Mouse (Mus musculus) hindbrain, embryonic 10.5 days (tissue): ENCODE measurements around the gene Nnat. TPM values are rescaled to one million over a fixed set of nuclear protein-coding genes. Genes with fewer than 3 reads are reported as not detected.

ENCODE experiments used
- DNase-seq: peaks from one replicate; pipeline ENCODE4 v3.0.0-alpha.2; 2017; ENCODE audit warnings: low spot score
- H3K27ac ChIP-seq: fragments of 300-500 bp; sonication (generic); 2 replicates; pipeline ENCODE4 v1.5.1; 2016; ENCODE audit warnings: mild to moderate bottlenecking, moderate library complexity
- H3K27me3 ChIP-seq: fragments of 300-500 bp; sonication (generic); 2 replicates; pipeline ENCODE4 v1.6.1; 2016; ENCODE audit warnings: mild to moderate bottlenecking; ENCODE audit not compliant: poor library complexity, insufficient read depth, severe bottlenecking
- H3K36me3 ChIP-seq: fragments of 300-500 bp; sonication (generic); 2 replicates; pipeline ENCODE4 v1.6.1; 2016; ENCODE audit warnings: mild to moderate bottlenecking, moderate library complexity
- H3K4me1 ChIP-seq: fragments of 300-500 bp; sonication (generic); replicated peaks from 2 replicates; pipeline ENCODE4 v1.6.1; 2016; ENCODE audit warnings: mild to moderate bottlenecking
- H3K4me3 ChIP-seq: fragments of 300-500 bp; sonication (generic); 2 replicates; pipeline ENCODE4 v1.5.1; 2016; ENCODE audit warnings: mild to moderate bottlenecking, moderate library complexity
- H3K9me3 ChIP-seq: fragments of 300-500 bp; sonication (generic); 2 replicates; pipeline ENCODE4 v1.6.1; 2016; ENCODE audit warnings: mild to moderate bottlenecking, moderate library complexity
- WGBS: fragments of 180-500 bp; shearing (Covaris S2); methylation state at CpG from one replicate; pipeline ENCODE4 v1.1.7; 2016; 5-methylcytosine and 5-hydroxymethylcytosine counted together
- polyA plus RNA-seq: library from polyadenylated mRNA; unstranded; fragments of >200 nt; fragmentation: Nextera tagmentation; extraction: Ambion mirVana; gene quantifications from 2 replicates; pipeline ENCODE4 v1.2.1, GENCODE M21; 2016

Gene Nnat
- polyA plus RNA-seq, 1 experiment from 2014 or later: 2,739 TPM

DNA sequence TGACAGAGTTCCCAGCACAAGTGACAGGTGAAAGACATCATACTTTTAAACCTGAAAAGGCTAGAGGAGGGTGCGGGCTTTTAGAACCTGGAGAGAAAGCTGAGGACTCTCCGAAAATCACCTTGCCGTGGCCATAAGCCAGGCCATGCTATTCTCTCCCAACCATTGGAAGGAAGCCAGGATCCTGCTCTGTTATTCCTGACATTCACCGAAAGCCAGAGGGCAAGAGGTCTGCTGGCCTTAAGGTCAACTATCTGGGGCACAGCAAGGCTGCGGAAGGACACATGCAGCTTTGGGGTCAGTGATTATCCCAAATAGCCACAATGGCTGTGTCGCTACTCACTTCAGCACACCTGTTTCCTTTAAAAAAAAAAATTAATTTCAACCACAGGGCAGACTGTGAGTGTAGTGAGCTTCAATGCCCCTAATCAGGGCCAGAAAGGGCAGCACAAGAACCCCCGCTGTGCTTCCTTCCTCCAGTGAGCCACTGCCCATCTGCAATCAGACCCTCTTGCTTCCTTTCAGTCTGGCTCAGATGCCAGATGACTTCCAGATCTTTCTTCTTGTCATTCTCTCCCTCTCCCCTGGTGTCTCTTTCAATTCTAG lies 23.3 kb upstream of the Nnat start:
- Histone ChIP-seq H3K27ac (peak overlapping the region; percentile 72), H3K27me3 (peaks cover 44% of the 10 kb centered on the region), H3K4me1 (peaks cover 80% of the 10 kb centered on the region), H3K9me3 (no peaks in the 10 kb centered on the region), H3K36me3 (no peaks in the 10 kb centered on the region), H3K4me3 (no peak overlapping the region)
- peak; percentile 53 for DNase-seq
- 48% methylated on average over 7 of the region's 7 CpGs for WGBS

GRCm38 (mm10) chr2:157537118-157537517 lies 22.8 kb upstream of the Nnat start:
- Histone ChIP-seq H3K4me1 (peaks cover 80% of the 10 kb centered on the region), H3K27ac (peak overlapping the region; percentile 72), H3K27me3 (peaks cover 45% of the 10 kb centered on the region), H3K36me3 (no peaks in the 10 kb centered on the region), H3K9me3 (no peaks in the 10 kb centered on the region), H3K4me3 (no peak overlapping the region)
- 37% methylated on average over 7 of the region's 7 CpGs for WGBS
- no peak for DNase-seq

DNA sequence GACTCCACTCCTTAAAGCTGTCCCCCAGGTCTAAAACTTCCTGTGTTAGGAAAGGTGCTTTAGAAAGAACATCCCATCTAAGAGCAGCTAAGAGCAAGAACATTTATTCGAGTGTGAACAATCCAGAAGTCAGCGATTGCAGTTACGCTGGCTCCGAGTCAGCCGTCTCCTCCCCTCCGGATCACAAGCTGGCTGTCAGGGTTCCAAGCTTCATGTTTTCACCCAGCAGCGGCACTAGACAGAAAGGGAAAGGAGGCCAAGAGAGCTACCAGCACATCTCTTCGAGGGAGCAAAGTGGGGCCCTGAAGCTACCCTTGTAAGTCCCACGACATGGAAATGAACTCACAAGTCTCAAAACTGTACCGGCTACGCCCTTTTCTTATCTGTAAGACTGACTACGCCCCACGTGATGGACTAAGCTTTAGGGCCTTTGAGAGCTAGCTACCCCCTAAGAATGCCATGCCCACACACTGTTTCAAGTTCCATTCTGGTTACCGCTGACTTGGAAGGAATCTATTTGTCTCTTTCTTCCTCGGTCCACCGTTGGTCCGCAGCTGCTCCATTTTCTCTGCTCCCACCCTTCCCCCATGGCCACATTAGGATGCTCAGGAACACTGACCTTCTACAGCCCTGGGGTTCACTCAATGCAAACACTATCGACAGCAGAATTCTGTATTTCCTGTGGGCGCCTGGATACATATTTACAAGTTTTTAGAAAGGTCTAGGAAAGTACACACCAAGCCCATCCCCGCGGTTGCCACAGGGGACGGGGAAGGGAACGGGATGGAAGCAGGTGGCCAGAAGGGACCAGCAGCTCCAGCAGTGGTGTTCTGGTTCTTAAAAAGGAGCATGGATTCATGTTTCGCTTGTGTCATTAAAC lies 19.6 kb upstream of the Nnat start:
- 0 out of 2 replicates have a peak overlapping the region, but pooled peaks have one; percentile 7 for H3K4me3 ChIP-seq
- peaks cover 83% of the 10 kb centered on the region for H3K4me1 ChIP-seq
- DNase-seq: no peak

GRCm38 (mm10) chr2:157540953-157541569 lies 18.8 kb upstream of the Nnat start:
- no peak for DNase-seq
- Histone ChIP-seq H3K27ac (peak overlapping the region; percentile 81), H3K4me1 (peaks cover 88% of the 10 kb centered on the region), H3K9me3 (no peaks in the 10 kb centered on the region), H3K36me3 (peaks cover 8% of the 10 kb centered on the region), H3K4me3 (0 out of 2 replicates have a peak overlapping the region, but pooled peaks have one; percentile 7), H3K27me3 (peaks cover 46% of the 10 kb centered on the region)
- WGBS: 43% methylated on average over 9 of the region's 9 CpGs

More for the DNA sequence above, 19.6 kb upstream of the Nnat start:
- Histone ChIP-seq H3K27me3 (peaks cover 43% of the 10 kb centered on the region), H3K27ac (peak overlapping the region; percentile 81), H3K36me3 (peaks cover 8% of the 10 kb centered on the region), H3K9me3 (no peaks in the 10 kb centered on the region)
- 67% methylated on average over 24 of the region's 24 CpGs for WGBS

GRCm38 (mm10) chr2:157541631-157542030 lies 18.2 kb upstream of the Nnat start:
- H3K4me1 ChIP-seq: peaks cover 88% of the 10 kb centered on the region
- H3K9me3 ChIP-seq: no peaks in the 10 kb centered on the region
- peaks cover 48% of the 10 kb centered on the region for H3K27me3 ChIP-seq
- peaks cover 14% of the 10 kb centered on the region for H3K36me3 ChIP-seq
- no peak for DNase-seq
- H3K4me3 ChIP-seq: no peak overlapping the region; the same call in 1 of the 2 replicates
- H3K27ac ChIP-seq: peak overlapping the region; percentile 81
- whole genome bisulfite sequencing: 52% methylated on average over 8 of the region's 8 CpGs

DNA sequence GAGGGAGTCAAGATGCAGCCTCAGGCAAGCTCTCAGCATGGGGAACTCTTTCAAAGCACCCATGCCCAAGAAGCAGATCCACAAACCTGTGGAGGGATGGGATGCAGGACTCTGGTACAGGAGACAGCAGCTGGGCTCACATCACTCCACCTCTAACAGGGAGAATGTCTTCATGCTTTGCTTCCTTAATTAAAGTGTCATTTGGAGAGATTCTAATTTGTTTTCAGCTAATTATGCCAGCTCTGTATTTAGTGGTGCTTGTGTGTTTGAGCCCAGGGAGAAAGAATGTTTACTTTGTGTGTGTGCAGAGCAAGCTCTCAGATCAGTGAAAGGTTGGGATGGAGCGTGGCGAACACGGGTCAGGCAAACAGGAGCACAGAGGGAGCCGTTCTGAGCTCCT lies 17.5 kb upstream of the Nnat start:
- H3K4me3 ChIP-seq: no peak overlapping the region
- peak overlapping the region; percentile 81 for H3K27ac ChIP-seq
- 69% methylated on average over 4 of the region's 4 CpGs for WGBS
- H3K27me3 ChIP-seq: peaks cover 50% of the 10 kb centered on the region
- H3K4me1 ChIP-seq: peaks cover 88% of the 10 kb centered on the region
- no peaks in the 10 kb centered on the region for H3K9me3 ChIP-seq
- DNase-seq: no peak
- H3K36me3 ChIP-seq: peaks cover 20% of the 10 kb centered on the region

DNA sequence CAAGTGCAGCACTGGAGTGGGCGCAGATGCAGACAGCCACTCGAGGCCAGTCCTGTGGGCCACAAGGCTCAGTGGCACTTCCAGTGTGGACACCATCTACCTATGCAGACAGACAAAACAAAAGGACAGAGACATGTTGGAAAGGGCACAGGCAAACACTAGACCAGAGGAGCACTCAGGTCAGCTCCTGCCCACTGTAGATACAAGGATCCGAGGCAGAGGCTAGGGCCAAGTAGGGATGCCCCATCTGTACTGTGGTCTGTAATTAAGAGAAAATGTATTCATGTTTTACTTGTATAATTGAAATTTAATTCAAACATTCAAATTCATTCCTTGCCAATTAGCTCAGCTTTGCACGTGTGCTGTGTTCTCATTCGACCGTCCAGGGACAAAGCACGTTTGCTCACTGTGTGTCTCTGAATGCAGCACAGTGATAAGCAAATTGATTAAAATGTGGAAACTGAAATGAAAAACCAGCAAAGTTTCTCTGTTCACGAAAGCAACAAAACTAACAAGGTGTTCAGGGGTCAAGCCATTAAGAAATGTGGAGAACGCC lies 15.5 kb upstream of the Nnat start:
- H3K9me3 ChIP-seq: no peaks in the 10 kb centered on the region
- no peak for DNase-seq
- peaks cover 90% of the 10 kb centered on the region for H3K4me1 ChIP-seq
- H3K4me3 ChIP-seq: no peak overlapping the region
- H3K27ac ChIP-seq: peak overlapping the region; percentile 64
- H3K27me3 ChIP-seq: peaks cover 34% of the 10 kb centered on the region
- WGBS: 85% methylated on average over 9 of the region's 9 CpGs
- H3K36me3 ChIP-seq: peaks cover 31% of the 10 kb centered on the region

DNA sequence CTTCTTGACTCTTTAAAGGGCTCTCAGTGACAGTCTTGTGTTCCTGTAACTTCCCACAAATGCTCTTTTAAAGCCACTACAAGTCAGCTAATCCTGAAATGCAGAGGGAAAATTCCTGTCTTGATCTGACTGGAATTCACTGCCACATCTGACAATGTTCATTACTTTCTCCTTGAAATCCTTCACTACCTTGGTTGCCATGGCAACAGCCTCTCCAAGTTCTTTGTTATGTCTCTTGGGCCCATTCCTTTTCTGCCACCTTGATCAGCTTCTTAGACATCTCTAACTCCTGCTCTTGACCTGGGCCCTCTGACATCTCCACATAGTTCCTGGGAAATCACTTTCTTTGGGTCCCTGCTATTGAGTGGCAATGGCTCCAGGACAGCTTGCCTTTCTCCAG lies 13.2 kb upstream of the Nnat start:
- no peak for DNase-seq
- peaks cover 36% of the 10 kb centered on the region for H3K27me3 ChIP-seq
- no peaks in the 10 kb centered on the region for H3K9me3 ChIP-seq
- no peak overlapping the region; the same call in 1 of the 2 replicates for H3K27ac ChIP-seq
- H3K4me3 ChIP-seq: no peak overlapping the region
- H3K36me3 ChIP-seq: peaks cover 36% of the 10 kb centered on the region
- H3K4me1 ChIP-seq: peaks cover 69% of the 10 kb centered on the region

DNA sequence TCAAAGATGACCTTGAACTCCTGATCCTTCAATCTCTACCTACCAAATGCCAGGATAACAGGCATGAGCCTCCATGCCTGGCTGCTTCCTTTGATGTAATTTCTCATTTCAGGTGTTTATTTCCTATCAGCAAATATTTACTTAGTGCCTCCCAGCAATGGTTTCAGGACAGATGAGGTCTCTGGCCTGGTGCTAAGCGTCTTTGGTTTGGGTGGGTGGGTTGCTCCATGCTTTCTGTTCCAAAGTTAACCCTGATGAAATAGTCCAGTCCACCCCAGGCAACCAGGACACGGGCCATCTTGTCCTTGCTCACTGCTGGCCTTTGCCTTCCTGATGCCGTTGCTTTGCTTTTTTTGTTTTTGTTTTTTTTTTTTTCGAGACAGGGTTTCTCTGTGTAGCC lies 9.6 kb upstream of the Nnat start:
- H3K27me3 ChIP-seq: peaks cover 25% of the 10 kb centered on the region
- no peak for DNase-seq
- H3K4me3 ChIP-seq: no peak overlapping the region
- peaks cover 64% of the 10 kb centered on the region for H3K4me1 ChIP-seq
- 86% methylated on average over 4 of the region's 4 CpGs for WGBS
- no peaks in the 10 kb centered on the region for H3K9me3 ChIP-seq
- H3K27ac ChIP-seq: no peak overlapping the region
- H3K36me3 ChIP-seq: peaks cover 33% of the 10 kb centered on the region

- no peak for DNase-seq
- 86% methylated on average over 10 of the region's 10 CpGs for WGBS
- peaks cover 12% of the 10 kb centered on the region for H3K27me3 ChIP-seq
- H3K4me3 ChIP-seq: no peak overlapping the region
- H3K9me3 ChIP-seq: no peaks in the 10 kb centered on the region
- peaks cover 54% of the 10 kb centered on the region for H3K4me1 ChIP-seq
- H3K36me3 ChIP-seq: peaks cover 40% of the 10 kb centered on the region
- no peak overlapping the region for H3K27ac ChIP-seq
Observed at GRCm38 (mm10) chr2:157552158-157552886, 7.6 kb upstream of the Nnat start.

GRCm38 (mm10) chr2:157556074-157556698 lies 3.7 kb upstream of the Nnat start:
- Histone ChIP-seq H3K27ac (peak overlapping the region; percentile 46; the same call in 1 of the 2 replicates), H3K9me3 (peaks cover 32% of the 10 kb centered on the region), H3K4me1 (peaks cover 60% of the 10 kb centered on the region), H3K27me3 (peaks cover 6% of the 10 kb centered on the region), H3K4me3 (no peak overlapping the region), H3K36me3 (peaks cover 64% of the 10 kb centered on the region)
- WGBS: 69% methylated on average over 5 of the region's 5 CpGs
- no peak for DNase-seq

DNA sequence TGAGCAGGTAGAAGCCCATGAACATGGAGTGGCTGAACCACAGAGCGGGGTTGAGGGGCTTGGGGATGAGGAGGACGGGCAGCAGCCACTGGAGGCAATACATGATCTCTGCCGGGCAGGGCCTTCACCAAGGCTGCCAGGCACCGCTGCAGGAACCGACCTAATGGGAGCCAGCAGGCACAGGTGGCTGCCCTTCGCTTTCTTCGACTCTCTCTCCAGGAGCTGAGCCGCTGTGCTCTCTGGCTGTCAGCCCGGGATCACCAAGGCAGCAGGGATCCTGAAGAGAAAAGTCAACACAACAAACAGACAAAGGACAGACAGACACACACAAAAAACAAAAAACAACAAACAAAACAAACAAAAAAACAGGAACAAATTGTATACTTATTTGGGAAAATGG lies 1.8 kb upstream of the Nnat start:
- no peak overlapping the region; the same call in 1 of the 2 replicates for H3K27ac ChIP-seq
- DNase-seq: no peak
- H3K27me3 ChIP-seq: 0 out of 2 replicates have a peak, but pooled peaks cover 3% of the 10 kb centered on the region
- H3K4me1 ChIP-seq: peaks cover 70% of the 10 kb centered on the region
- 64% methylated on average over 9 of the region's 9 CpGs for WGBS
- H3K9me3 ChIP-seq: peaks cover 50% of the 10 kb centered on the region
- H3K4me3 ChIP-seq: no peak overlapping the region
- H3K36me3 ChIP-seq: peaks cover 78% of the 10 kb centered on the region
